Mouse (Mus musculus): ENCODE data around the gene Dglucy. TPM values are rescaled to one million over a fixed set of nuclear protein-coding genes. Genes with fewer than 3 reads are reported as not detected.

Gene Dglucy
- polyA plus RNA-seq, 1 experiment from 2014 or later: 2.4 TPM

- ATAC-seq (replicated peaks; ENCODE audit: low FRiP score, low TSS enrichment, low read depth): peak; percentile 66; the same call in 1 of the 2 replicates
- H3K9me3 ChIP-seq (ENCODE audit: control insufficient read depth, low read length): no peaks in the 10 kb centered on the region
- 72% methylated on average over 14 of the region's 14 CpGs for WGBS
- H3K4me1 ChIP-seq (replicated peaks; ENCODE audit: control insufficient read depth, insufficient read depth, low read length): no peaks in the 10 kb centered on the region
- DNase-seq (ENCODE audit: low spot score): peak; percentile 74
- no peak overlapping the region for H3K4me3 ChIP-seq (ENCODE audit: low read depth, low read length)
- no peaks in the 10 kb centered on the region for H3K27me3 ChIP-seq (replicated peaks; ENCODE audit: control insufficient read depth, insufficient read depth, low read length)
- H3K9ac ChIP-seq (ENCODE audit: low read length): no peak overlapping the region
- no peak overlapping the region for H3K27ac ChIP-seq (ENCODE audit: low read depth)
- H3K4me2 ChIP-seq (ENCODE audit: low read length): no peak overlapping the region
- H3K36me3 ChIP-seq (ENCODE audit: control insufficient read depth, insufficient read depth, low read length): peaks cover 37% of the 10 kb centered on the region
Measured at GRCm38 (mm10) chr12:100925644-100926619, 147.1 kb downstream of the Dglucy start.

- 93% methylated on average over 9 of the region's 9 CpGs for WGBS
- no peak overlapping the region for H3K4me2 ChIP-seq (ENCODE audit: low read length)
- H3K27me3 ChIP-seq (replicated peaks; ENCODE audit: control insufficient read depth, insufficient read depth, low read length): no peaks in the 10 kb centered on the region
- no peak for ATAC-seq (replicated peaks; ENCODE audit: low FRiP score, low TSS enrichment, low read depth)
- H3K4me3 ChIP-seq (ENCODE audit: low read depth, low read length): no peak overlapping the region
- H3K9ac ChIP-seq (ENCODE audit: low read length): no peak overlapping the region
- DNase-seq (ENCODE audit: low spot score): no peak
- no peaks in the 10 kb centered on the region for H3K9me3 ChIP-seq (ENCODE audit: control insufficient read depth, low read length)
- H3K4me1 ChIP-seq (replicated peaks; ENCODE audit: control insufficient read depth, insufficient read depth, low read length): no peaks in the 10 kb centered on the region
- H3K36me3 ChIP-seq (ENCODE audit: control insufficient read depth, insufficient read depth, low read length): peaks cover 42% of the 10 kb centered on the region
- no peak overlapping the region for H3K27ac ChIP-seq (ENCODE audit: low read depth)
Measured at GRCm38 (mm10) chr12:100928286-100928685, 149.4 kb downstream of the Dglucy start.

GRCm38 (mm10) chr12:100931653-100932052 is 152.8 kb downstream of the Dglucy start:
- no peak overlapping the region for H3K9ac ChIP-seq (ENCODE audit: low read length)
- H3K9me3 ChIP-seq (ENCODE audit: control insufficient read depth, low read length): no peaks in the 10 kb centered on the region
- peaks cover 42% of the 10 kb centered on the region for H3K36me3 ChIP-seq (ENCODE audit: control insufficient read depth, insufficient read depth, low read length)
- H3K4me1 ChIP-seq (replicated peaks; ENCODE audit: control insufficient read depth, insufficient read depth, low read length): no peaks in the 10 kb centered on the region
- H3K27ac ChIP-seq (ENCODE audit: low read depth): no peak overlapping the region
- WGBS: 92% methylated on average over 14 of the region's 14 CpGs
- DNase-seq (ENCODE audit: low spot score) (no peak), ATAC-seq (replicated peaks; ENCODE audit: low FRiP score, low TSS enrichment, low read depth) (no peak)
- no peak overlapping the region for H3K4me2 ChIP-seq (ENCODE audit: low read length)
- no peak overlapping the region for H3K4me3 ChIP-seq (ENCODE audit: low read depth, low read length)
- H3K27me3 ChIP-seq (replicated peaks; ENCODE audit: control insufficient read depth, insufficient read depth, low read length): no peaks in the 10 kb centered on the region

- Histone ChIP-seq H3K27ac (ENCODE audit: low read depth) (no peak overlapping the region), H3K4me3 (ENCODE audit: low read depth, low read length) (no peak overlapping the region), H3K27me3 (replicated peaks; ENCODE audit: control insufficient read depth, insufficient read depth, low read length) (no peaks in the 10 kb centered on the region), H3K4me2 (ENCODE audit: low read length) (no peak overlapping the region), H3K36me3 (ENCODE audit: control insufficient read depth, insufficient read depth, low read length) (peaks cover 28% of the 10 kb centered on the region), H3K4me1 (replicated peaks; ENCODE audit: control insufficient read depth, insufficient read depth, low read length) (no peaks in the 10 kb centered on the region; the same call in 1 of the 2 replicates), H3K9me3 (ENCODE audit: control insufficient read depth, low read length) (no peaks in the 10 kb centered on the region), H3K9ac (ENCODE audit: low read length) (no peak overlapping the region)
- no peak for DNase-seq (ENCODE audit: low spot score)
- ATAC-seq (replicated peaks; ENCODE audit: low FRiP score, low TSS enrichment, low read depth): no peak
- 80% methylated on average over 5 of the region's 5 CpGs for WGBS
Measured at GRCm38 (mm10) chr12:100934796-100935195, 155.9 kb downstream of the Dglucy start.

GRCm38 (mm10) chr12:100936116-100936515 is 157.3 kb downstream of the Dglucy start:
- Histone ChIP-seq H3K27ac (ENCODE audit: low read depth) (no peak overlapping the region), H3K4me3 (ENCODE audit: low read depth, low read length) (no peak overlapping the region), H3K27me3 (replicated peaks; ENCODE audit: control insufficient read depth, insufficient read depth, low read length) (no peaks in the 10 kb centered on the region), H3K4me2 (ENCODE audit: low read length) (no peak overlapping the region), H3K4me1 (replicated peaks; ENCODE audit: control insufficient read depth, insufficient read depth, low read length) (no peaks in the 10 kb centered on the region; the same call in 1 of the 2 replicates), H3K36me3 (ENCODE audit: control insufficient read depth, insufficient read depth, low read length) (peaks cover 31% of the 10 kb centered on the region), H3K9ac (ENCODE audit: low read length) (no peak overlapping the region), H3K9me3 (ENCODE audit: control insufficient read depth, low read length) (no peaks in the 10 kb centered on the region)
- 31% methylated on average over 2 of the region's 2 CpGs for WGBS
- ATAC-seq (replicated peaks; ENCODE audit: low FRiP score, low TSS enrichment, low read depth) (0 out of 2 replicates have a peak, but pooled peaks have one; percentile 16), DNase-seq (ENCODE audit: low spot score) (peak; percentile 91)

- ATAC-seq (replicated peaks; ENCODE audit: low FRiP score, low TSS enrichment, low read depth) (no peak), DNase-seq (ENCODE audit: low spot score) (no peak)
- Histone ChIP-seq H3K36me3 (ENCODE audit: control insufficient read depth, insufficient read depth, low read length) (peaks cover 29% of the 10 kb centered on the region; the same call in 1 of the 2 replicates), H3K9me3 (ENCODE audit: control insufficient read depth, low read length) (no peaks in the 10 kb centered on the region), H3K4me1 (replicated peaks; ENCODE audit: control insufficient read depth, insufficient read depth, low read length) (no peaks in the 10 kb centered on the region; the same call in 1 of the 2 replicates), H3K9ac (ENCODE audit: low read length) (no peak overlapping the region), H3K4me2 (ENCODE audit: low read length) (no peak overlapping the region), H3K27me3 (replicated peaks; ENCODE audit: control insufficient read depth, insufficient read depth, low read length) (no peaks in the 10 kb centered on the region), H3K27ac (ENCODE audit: low read depth) (no peak overlapping the region), H3K4me3 (ENCODE audit: low read depth, low read length) (no peak overlapping the region)
- 77% methylated on average over 4 of the region's 4 CpGs for WGBS
Measured at GRCm38 (mm10) chr12:100936737-100937136, 157.9 kb downstream of the Dglucy start.

GRCm38 (mm10) chr12:100937441-100938360 is 158.8 kb downstream of the Dglucy start:
- no peaks in the 10 kb centered on the region; the same call in 1 of the 2 replicates for H3K4me1 ChIP-seq (replicated peaks; ENCODE audit: control insufficient read depth, insufficient read depth, low read length)
- peaks cover 24% of the 10 kb centered on the region; the same call in 1 of the 2 replicates for H3K36me3 ChIP-seq (ENCODE audit: control insufficient read depth, insufficient read depth, low read length)
- no peak overlapping the region for H3K9ac ChIP-seq (ENCODE audit: low read length)
- H3K4me3 ChIP-seq (ENCODE audit: low read depth, low read length): no peak overlapping the region
- no peaks in the 10 kb centered on the region for H3K27me3 ChIP-seq (replicated peaks; ENCODE audit: control insufficient read depth, insufficient read depth, low read length)
- DNase-seq (ENCODE audit: low spot score) (no peak), ATAC-seq (replicated peaks; ENCODE audit: low FRiP score, low TSS enrichment, low read depth) (no peak)
- 71% methylated on average over 21 of the region's 21 CpGs for WGBS
- H3K27ac ChIP-seq (ENCODE audit: low read depth): no peak overlapping the region
- H3K9me3 ChIP-seq (ENCODE audit: control insufficient read depth, low read length): no peaks in the 10 kb centered on the region
- H3K4me2 ChIP-seq (ENCODE audit: low read length): no peak overlapping the region

GRCm38 (mm10) chr12:100941361-100941760 is 162.5 kb downstream of the Dglucy start:
- Histone ChIP-seq H3K9ac (ENCODE audit: low read length) (no peak overlapping the region), H3K4me1 (replicated peaks; ENCODE audit: control insufficient read depth, insufficient read depth, low read length) (no peaks in the 10 kb centered on the region; the same call in 1 of the 2 replicates), H3K27ac (ENCODE audit: low read depth) (no peak overlapping the region), H3K9me3 (ENCODE audit: control insufficient read depth, low read length) (no peaks in the 10 kb centered on the region), H3K36me3 (ENCODE audit: control insufficient read depth, insufficient read depth, low read length) (peaks cover 32% of the 10 kb centered on the region), H3K27me3 (replicated peaks; ENCODE audit: control insufficient read depth, insufficient read depth, low read length) (no peaks in the 10 kb centered on the region), H3K4me2 (ENCODE audit: low read length) (no peak overlapping the region), H3K4me3 (ENCODE audit: low read depth, low read length) (no peak overlapping the region)
- DNase-seq (ENCODE audit: low spot score) (no peak), ATAC-seq (replicated peaks; ENCODE audit: low FRiP score, low TSS enrichment, low read depth) (no peak)
- WGBS: 78% methylated on average over 3 of the region's 3 CpGs
